Mouse (Mus musculus) liver, embryonic 13.5 days (tissue): ENCODE measurements around the gene Rpl10a. TPM values are rescaled to one million over a fixed set of nuclear protein-coding genes. Genes with fewer than 3 reads are reported as not detected.
A peak's percentile ranks its signal among the peaks of the same experiment; 100 is the strongest.
"Not testable (repeated sequence)": the region's sequence is repeated elsewhere in the genome, so short reads cannot be mapped to it uniquely, and the experiment has no call there.

Experiments
- ATAC-seq: fragments of 200-750 bp; cut with Nextera tagmentation; 2 replicates; pipeline ENCODE4 v1.8.0; 2017; ENCODE audit warnings: low read depth, mild to moderate bottlenecking, moderate number of reproducible peaks, moderate library complexity
- DNase-seq: peaks from one replicate; pipeline ENCODE4 v3.0.0; 2022
- H3K27ac ChIP-seq: fragments of 300-500 bp; sonication (generic); 2 replicates; pipeline ENCODE4 v1.5.1; 2015; ENCODE audit warnings: moderate library complexity, mild to moderate bottlenecking, inconsistent platforms
- H3K27me3 ChIP-seq: fragments of 300-500 bp; sonication (generic); 2 replicates; pipeline ENCODE4 v1.6.1; 2015; ENCODE audit warnings: mild to moderate bottlenecking, inconsistent platforms
- H3K36me3 ChIP-seq: fragments of 300-500 bp; sonication (generic); 2 replicates; pipeline ENCODE4 v1.6.1; 2015; ENCODE audit warnings: mild to moderate bottlenecking, inconsistent platforms
- H3K4me1 ChIP-seq: fragments of 300-500 bp; sonication (generic); replicated peaks from 2 replicates; pipeline ENCODE4 v1.6.1; 2015; ENCODE audit warnings: inconsistent platforms
- H3K4me2 ChIP-seq: fragments of 300-500 bp; sonication (generic); 2 replicates; pipeline ENCODE4 v1.6.1; 2015; ENCODE audit warnings: inconsistent platforms, mild to moderate bottlenecking, moderate library complexity
- H3K4me3 ChIP-seq: fragments of 300-500 bp; sonication (generic); replicated peaks from 2 replicates; pipeline ENCODE4 v1.5.1; 2015; ENCODE audit warnings: mild to moderate bottlenecking, inconsistent platforms
- H3K9ac ChIP-seq: fragments of 300-500 bp; sonication (generic); 2 replicates; pipeline ENCODE4 v1.6.1; 2015; ENCODE audit warnings: mild to moderate bottlenecking, inconsistent platforms
- H3K9me3 ChIP-seq: fragments of 300-500 bp; sonication (generic); replicated peaks from 2 replicates; pipeline ENCODE4 v1.6.1; 2016; ENCODE audit warnings: inconsistent platforms
- WGBS: fragments of 180-500 bp; shearing (Covaris S2); methylation state at CpG from one replicate; pipeline ENCODE4 v1.1.7; 2015; ENCODE audit not compliant: insufficient replicate concordance; 5-methylcytosine and 5-hydroxymethylcytosine counted together
- polyA plus RNA-seq: library from polyadenylated mRNA; unstranded; fragments of >200 nt; fragmentation: Nextera tagmentation; extraction: Ambion mirVana; gene quantifications from 2 replicates; pipeline ENCODE4 v1.2.1, GENCODE M21; 2015

Gene Rpl10a
- polyA plus RNA-seq, 1 experiment from 2014 or later: 464 TPM

GRCm38 (mm10) chr17:28321700-28322099 is 6.6 kb upstream of the Rpl10a start:
- H3K4me3 ChIP-seq: no peak overlapping the region
- ATAC-seq: no peak
- peaks cover 6% of the 10 kb centered on the region for H3K9me3 ChIP-seq
- no peak overlapping the region for H3K4me2 ChIP-seq
- DNase-seq: no peak
- peaks cover 66% of the 10 kb centered on the region for H3K36me3 ChIP-seq
- H3K4me1 ChIP-seq: peaks cover 18% of the 10 kb centered on the region
- no peak overlapping the region for H3K27ac ChIP-seq
- H3K27me3 ChIP-seq: no peaks in the 10 kb centered on the region
- no peak overlapping the region for H3K9ac ChIP-seq
- 87% methylated on average over 4 of the region's 4 CpGs for WGBS

DNA sequence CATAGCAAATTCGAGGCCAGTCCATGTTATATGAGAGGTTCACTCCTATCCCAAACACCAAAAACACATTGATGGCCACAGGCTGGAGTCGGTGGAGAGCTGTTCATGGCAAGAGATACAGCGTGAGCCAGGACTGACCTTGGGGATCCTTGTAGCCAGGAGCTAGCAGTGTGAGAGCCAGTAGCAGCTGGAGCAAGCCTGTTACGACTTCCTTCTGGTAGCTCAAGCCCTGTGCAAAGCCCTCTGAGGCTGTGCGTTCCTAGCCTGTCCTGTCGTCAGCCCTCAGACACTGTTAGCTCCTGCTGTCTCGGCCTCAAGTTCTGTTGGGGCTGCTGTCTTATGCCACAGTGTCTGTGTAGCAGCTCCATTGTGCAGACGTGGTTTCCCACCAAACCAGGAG is 4.5 kb upstream of the Rpl10a start:
- H3K4me3 ChIP-seq: no peak overlapping the region
- peaks cover 6% of the 10 kb centered on the region for H3K9me3 ChIP-seq
- H3K27ac ChIP-seq: no peak overlapping the region
- H3K36me3 ChIP-seq: peaks cover 51% of the 10 kb centered on the region
- no peak overlapping the region for H3K9ac ChIP-seq
- H3K4me2 ChIP-seq: no peak overlapping the region
- DNase-seq (no peak), ATAC-seq (no peak)
- 80% methylated on average over 8 of the region's 8 CpGs for WGBS
- no peaks in the 10 kb centered on the region for H3K27me3 ChIP-seq
- peaks cover 14% of the 10 kb centered on the region for H3K4me1 ChIP-seq

DNA sequence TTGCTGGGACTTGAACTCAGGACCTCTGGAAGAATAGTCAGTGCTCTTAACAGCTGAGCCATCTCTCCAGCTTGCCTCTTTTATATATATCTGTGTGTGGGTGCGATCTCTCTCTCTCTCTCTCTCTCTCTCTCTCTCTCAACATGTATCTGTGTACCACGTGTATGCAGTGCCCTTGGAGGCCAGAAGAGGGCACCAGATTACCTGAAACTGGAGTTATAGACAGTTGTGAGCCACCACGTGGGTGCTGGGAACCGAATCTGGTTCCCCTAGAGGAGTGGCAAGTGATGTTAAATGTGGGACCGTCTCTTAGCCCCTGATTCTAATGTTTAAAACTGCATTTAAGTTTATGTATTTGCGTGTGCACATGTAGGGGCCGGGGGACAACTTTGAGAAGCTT is 3.9 kb upstream of the Rpl10a start:
- H3K9me3 ChIP-seq, ATAC-seq, DNase-seq, H3K4me2 ChIP-seq, H3K4me3 ChIP-seq, H3K27ac ChIP-seq, H3K27me3 ChIP-seq, H3K9ac ChIP-seq: not testable (repeated sequence)
- peaks cover 18% of the 10 kb centered on the region for H3K4me1 ChIP-seq
- H3K36me3 ChIP-seq: peaks cover 51% of the 10 kb centered on the region
- 90% methylated on average over 7 of the region's 7 CpGs for WGBS

- Histone ChIP-seq H3K9me3 (peaks cover 6% of the 10 kb centered on the region), H3K27ac (no peak overlapping the region), H3K4me2 (no peak overlapping the region), H3K4me3 (no peak overlapping the region), H3K4me1 (peaks cover 32% of the 10 kb centered on the region), H3K9ac (no peak overlapping the region), H3K27me3 (no peaks in the 10 kb centered on the region), H3K36me3 (peaks cover 53% of the 10 kb centered on the region)
- ATAC-seq (no peak), DNase-seq (no peak)
- WGBS: 82% methylated on average over 8 of the region's 8 CpGs
Observed at GRCm38 (mm10) chr17:28325751-28326150, 2.5 kb upstream of the Rpl10a start.

DNA sequence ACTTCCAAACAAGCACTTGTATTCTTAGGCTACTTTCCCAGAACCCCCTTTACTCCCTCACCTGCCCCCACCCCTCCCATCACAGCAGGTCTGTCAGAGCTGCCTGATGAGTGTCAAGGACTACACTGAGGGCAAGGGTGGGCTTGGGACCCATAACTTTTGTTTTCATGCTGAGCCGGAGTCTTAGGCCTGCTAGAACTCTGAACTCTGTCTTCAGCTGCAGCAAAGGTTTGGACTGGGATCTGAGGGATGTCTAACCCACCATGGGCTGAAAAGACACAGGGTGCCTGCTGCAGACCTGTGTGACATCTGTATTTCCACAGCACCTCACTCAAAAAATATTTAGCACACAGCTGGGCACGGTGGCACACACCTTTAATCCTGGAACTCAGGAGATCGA is 1.3 kb upstream of the Rpl10a start:
- H3K9ac ChIP-seq: peak overlapping the region; percentile 26; the same call in 1 of the 2 replicates
- peaks cover 42% of the 10 kb centered on the region for H3K4me1 ChIP-seq
- DNase-seq: no peak
- no peak overlapping the region for H3K4me3 ChIP-seq
- no peak for ATAC-seq
- H3K36me3 ChIP-seq: peaks cover 60% of the 10 kb centered on the region
- WGBS: 78% methylated on average over 3 of the region's 3 CpGs
- H3K9me3 ChIP-seq: peaks cover 6% of the 10 kb centered on the region
- H3K27ac ChIP-seq: 0 out of 2 replicates have a peak overlapping the region, but pooled peaks have one; percentile 95
- no peaks in the 10 kb centered on the region for H3K27me3 ChIP-seq
- no peak overlapping the region for H3K4me2 ChIP-seq

DNA sequence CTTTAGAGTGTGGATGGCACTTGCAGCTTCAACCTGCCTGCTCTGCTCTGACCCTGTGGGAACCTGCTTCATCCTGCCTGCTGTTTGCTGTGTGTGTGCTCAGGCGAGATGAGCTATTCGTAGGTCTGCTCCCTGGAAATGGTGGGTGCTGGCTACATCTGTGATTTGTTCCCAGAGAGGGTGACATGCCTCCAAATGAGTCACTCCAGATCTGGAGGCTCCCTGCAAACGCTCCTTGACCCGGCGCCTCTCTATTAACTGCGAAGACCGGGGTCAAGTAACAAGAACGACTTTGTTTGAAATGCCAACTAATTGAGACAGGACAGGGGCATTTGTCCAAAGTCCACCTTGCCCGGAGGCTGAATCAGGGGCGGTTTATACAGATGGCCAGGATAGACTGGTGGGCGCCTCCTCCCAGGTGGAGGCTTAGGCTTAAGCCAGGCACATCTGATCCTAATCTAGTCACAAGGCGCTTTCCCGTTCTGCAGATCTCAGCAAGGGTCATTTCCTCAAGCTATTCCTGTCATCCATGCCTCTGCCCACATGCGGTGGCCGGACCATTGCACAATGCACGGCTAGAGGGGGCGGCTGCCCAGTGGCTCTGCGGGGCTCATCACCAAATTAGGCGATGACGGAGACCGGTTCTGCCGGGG is 472 bp upstream of the Rpl10a start:
- DNase-seq: no peak
- WGBS: 22% methylated on average over 22 of the region's 22 CpGs

DNA sequence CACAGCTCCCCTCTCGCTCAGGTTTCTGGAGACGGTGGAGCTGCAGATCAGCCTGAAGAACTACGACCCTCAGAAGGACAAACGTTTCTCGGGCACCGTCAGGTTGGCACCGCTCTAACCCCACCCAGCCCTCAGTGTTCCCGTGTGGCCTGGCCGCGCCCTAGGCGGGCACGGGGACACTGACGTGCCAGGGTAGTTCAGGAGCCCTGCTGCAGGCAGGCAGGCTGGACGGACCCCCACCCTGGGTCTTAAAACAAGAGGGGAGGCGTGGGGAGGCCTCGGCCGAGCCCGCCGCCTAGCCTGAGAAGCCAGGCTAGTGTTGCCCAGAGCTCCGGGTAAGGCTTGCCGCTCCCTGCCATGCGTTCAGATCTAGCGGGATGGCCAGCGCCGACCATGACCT is 675 bp downstream of the Rpl10a start:
- DNase-seq (peak; percentile 34), ATAC-seq (peak; percentile 25)
- H3K36me3 ChIP-seq: peaks cover 52% of the 10 kb centered on the region
- H3K27ac ChIP-seq: peak overlapping the region; percentile 95
- H3K27me3 ChIP-seq: no peaks in the 10 kb centered on the region; the same call in 1 of the 2 replicates
- H3K4me3 ChIP-seq: peak overlapping the region; percentile 97
- H3K9me3 ChIP-seq: peaks cover 6% of the 10 kb centered on the region
- H3K4me1 ChIP-seq: peaks cover 61% of the 10 kb centered on the region
- peak overlapping the region; percentile 95 for H3K4me2 ChIP-seq
- peak overlapping the region; percentile 99 for H3K9ac ChIP-seq
- WGBS: under 1% methylated on average over 25 of the region's 25 CpGs

More for the DNA sequence above, 472 bp upstream of the Rpl10a start:
- Histone ChIP-seq H3K9me3 (peaks cover 6% of the 10 kb centered on the region), H3K27ac (peak overlapping the region; percentile 95), H3K4me2 (peak overlapping the region; percentile 95), H3K27me3 (no peaks in the 10 kb centered on the region), H3K9ac (peak overlapping the region; percentile 77), H3K36me3 (peaks cover 56% of the 10 kb centered on the region), H3K4me1 (peaks cover 51% of the 10 kb centered on the region), H3K4me3 (peak overlapping the region; percentile 97)
- ATAC-seq: peak; percentile 33

GRCm38 (mm10) chr17:28329503-28330231 is 1.4 kb downstream of the Rpl10a start:
- Histone ChIP-seq H3K9me3 (peaks cover 1% of the 10 kb centered on the region; the same call in 1 of the 2 replicates), H3K27me3 (no peaks in the 10 kb centered on the region; the same call in 1 of the 2 replicates), H3K4me2 (peak overlapping the region; percentile 95), H3K36me3 (peaks cover 45% of the 10 kb centered on the region), H3K9ac (peak overlapping the region; percentile 99), H3K4me3 (peak overlapping the region; percentile 97), H3K27ac (peak overlapping the region; percentile 95), H3K4me1 (peaks cover 61% of the 10 kb centered on the region)
- no peak for ATAC-seq
- 4% methylated on average over 4 of the region's 4 CpGs for WGBS
- no peak for DNase-seq

- no peaks in the 10 kb centered on the region for H3K9me3 ChIP-seq
- H3K36me3 ChIP-seq: peaks cover 40% of the 10 kb centered on the region
- no peak for DNase-seq
- ATAC-seq: no peak
- peaks cover 61% of the 10 kb centered on the region for H3K4me1 ChIP-seq
- peak overlapping the region; percentile 95 for H3K27ac ChIP-seq
- peak overlapping the region; percentile 99 for H3K9ac ChIP-seq
- peak overlapping the region; percentile 97 for H3K4me3 ChIP-seq
- peak overlapping the region; percentile 95 for H3K4me2 ChIP-seq
- H3K27me3 ChIP-seq: no peaks in the 10 kb centered on the region; the same call in 1 of the 2 replicates
- 26% methylated on average over 2 of the region's 2 CpGs for WGBS
Observed at GRCm38 (mm10) chr17:28330232-28330546, 1.9 kb downstream of the Rpl10a start.

GRCm38 (mm10) chr17:28330590-28330989 is 2.3 kb downstream of the Rpl10a start:
- peak overlapping the region; percentile 97 for H3K4me3 ChIP-seq
- peak overlapping the region; percentile 95 for H3K4me2 ChIP-seq
- H3K27me3 ChIP-seq, H3K9me3 ChIP-seq, DNase-seq, ATAC-seq: not testable (repeated sequence)
- peak overlapping the region; percentile 95 for H3K27ac ChIP-seq
- H3K36me3 ChIP-seq: peaks cover 40% of the 10 kb centered on the region
- H3K9ac ChIP-seq: peak overlapping the region; percentile 99
- peaks cover 61% of the 10 kb centered on the region for H3K4me1 ChIP-seq
- WGBS: 49% methylated on average over 8 of the region's 8 CpGs

DNA sequence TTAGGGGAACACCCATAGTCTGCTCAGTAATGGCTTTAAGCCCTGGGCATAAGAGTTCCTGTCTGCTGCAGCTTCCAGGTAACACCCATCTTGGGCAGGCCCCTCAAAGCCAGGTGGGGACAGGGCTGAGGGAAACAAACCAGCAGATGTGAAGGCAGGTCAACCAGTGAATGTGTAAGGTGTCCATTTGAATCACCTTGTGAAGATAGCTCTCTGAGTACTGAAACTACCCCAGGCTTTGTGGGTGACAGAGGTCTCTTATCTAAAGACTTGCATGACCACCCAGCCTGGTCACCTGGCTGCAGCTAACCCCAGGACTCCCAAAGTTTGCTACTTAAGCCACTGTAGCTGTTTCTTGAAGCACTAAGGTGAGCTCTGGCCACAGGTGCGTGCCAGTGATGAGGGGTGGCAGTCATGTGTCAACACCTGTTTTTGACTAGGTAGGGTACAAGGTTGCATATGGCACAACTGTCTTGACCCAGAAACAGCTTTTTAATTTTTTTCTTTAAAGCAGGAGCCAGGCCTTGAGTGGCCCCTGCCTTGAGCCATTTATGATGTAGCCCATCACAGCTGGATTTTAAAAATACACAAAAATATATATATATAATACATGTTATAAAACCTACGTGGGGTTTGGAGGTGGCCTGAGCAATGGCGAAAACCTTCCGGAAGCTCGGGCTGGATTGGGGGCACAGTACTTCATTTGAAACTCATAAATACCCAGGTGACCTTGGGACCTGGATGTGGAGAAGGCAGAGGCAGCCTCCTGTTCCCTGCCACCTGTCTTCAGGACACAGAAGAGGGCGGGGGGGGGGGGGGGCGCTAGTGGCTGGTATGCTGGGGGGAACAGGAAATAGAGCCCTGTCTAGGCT is 3.2 kb downstream of the Rpl10a start:
- peak overlapping the region; percentile 95 for H3K4me2 ChIP-seq
- 24% methylated on average over 5 of the region's 7 CpGs for WGBS
- peaks cover 61% of the 10 kb centered on the region for H3K4me1 ChIP-seq
- DNase-seq (no peak), ATAC-seq (no peak)
- H3K4me3 ChIP-seq: peak overlapping the region; percentile 97
- H3K27ac ChIP-seq: peak overlapping the region; percentile 95
- H3K9me3 ChIP-seq: no peaks in the 10 kb centered on the region
- H3K27me3 ChIP-seq: no peaks in the 10 kb centered on the region; the same call in 1 of the 2 replicates
- peaks cover 40% of the 10 kb centered on the region for H3K36me3 ChIP-seq
- peak overlapping the region; percentile 99; the same call in 1 of the 2 replicates for H3K9ac ChIP-seq
